Mouse (Mus musculus): ENCODE data around the gene Tedc1. TPM values are rescaled to one million over a fixed set of nuclear protein-coding genes. Genes with fewer than 3 reads are reported as not detected.
"Not testable (repeated sequence)": the region's sequence is repeated elsewhere in the genome, so short reads cannot be mapped to it uniquely, and the experiment has no call there.

Gene Tedc1
- total RNA-seq, 2 experiments from 2014 or later, result 2.0 to 2.5 TPM

DNA sequence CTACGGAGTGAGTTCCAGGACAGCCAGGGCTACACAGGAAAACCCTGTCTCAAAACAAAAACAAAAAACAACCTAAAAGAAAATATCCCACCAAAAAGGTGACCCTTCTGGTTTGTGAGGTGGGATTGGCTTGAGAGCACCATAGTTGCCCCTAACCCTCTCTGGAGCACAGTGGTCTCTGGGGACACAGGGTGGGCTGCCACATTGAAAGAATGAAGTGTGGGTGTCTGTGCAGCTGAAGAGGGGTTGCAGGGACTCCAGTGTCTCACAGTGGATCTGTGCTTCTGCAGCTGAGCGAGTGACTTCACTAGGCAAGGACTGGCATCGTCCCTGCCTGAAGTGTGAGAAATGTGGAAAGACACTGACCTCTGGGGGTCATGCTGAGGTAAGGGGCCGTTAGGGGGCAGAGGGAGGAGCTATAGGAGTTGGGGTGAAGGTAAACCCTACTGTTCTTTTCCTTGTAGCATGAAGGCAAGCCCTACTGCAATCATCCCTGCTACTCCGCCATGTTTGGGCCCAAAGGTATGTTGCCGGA is 3.2 kb upstream of the Tedc1 start:
- DNase-seq, result peak; percentile 5

DNA sequence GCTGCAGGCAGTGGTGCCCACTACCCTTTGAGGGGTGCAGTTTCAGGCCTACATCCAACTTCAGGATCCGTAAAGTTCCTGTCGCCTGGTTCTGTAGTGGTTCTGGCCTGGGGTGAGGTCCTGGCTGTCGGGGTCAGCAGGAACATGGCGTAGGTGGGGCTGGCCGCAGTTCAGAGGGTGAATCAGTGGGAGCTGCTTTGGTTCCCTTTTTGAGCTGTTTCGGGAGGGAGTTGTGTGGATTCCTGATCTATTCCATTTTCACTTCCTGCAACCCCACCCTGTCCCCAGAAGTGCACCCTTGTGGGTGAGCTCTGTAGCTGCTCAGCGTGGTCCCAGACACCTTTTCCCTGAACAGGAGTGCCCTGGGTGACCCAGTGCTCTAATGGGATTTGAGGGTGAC is 2.2 kb upstream of the Tedc1 start:
- peak; percentile 11 for DNase-seq

DNA sequence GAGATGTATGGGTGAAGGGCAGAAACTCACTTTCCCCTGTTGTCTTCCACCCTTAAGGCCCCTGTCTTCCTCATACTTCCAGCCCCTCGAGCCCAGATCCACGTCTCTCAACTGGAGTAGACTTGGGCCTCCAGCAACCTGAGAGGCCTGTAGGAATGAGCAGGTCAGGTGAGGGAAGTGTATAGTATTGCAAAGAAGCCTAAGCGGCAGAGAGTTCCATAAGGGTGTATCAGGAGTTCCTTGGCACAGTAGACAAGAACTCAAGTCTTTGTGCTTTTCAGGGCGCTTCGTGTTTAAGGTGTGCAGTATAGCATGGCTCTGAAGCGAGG is 1.5 kb upstream of the Tedc1 start:
- DNase-seq, result no peak

DNA sequence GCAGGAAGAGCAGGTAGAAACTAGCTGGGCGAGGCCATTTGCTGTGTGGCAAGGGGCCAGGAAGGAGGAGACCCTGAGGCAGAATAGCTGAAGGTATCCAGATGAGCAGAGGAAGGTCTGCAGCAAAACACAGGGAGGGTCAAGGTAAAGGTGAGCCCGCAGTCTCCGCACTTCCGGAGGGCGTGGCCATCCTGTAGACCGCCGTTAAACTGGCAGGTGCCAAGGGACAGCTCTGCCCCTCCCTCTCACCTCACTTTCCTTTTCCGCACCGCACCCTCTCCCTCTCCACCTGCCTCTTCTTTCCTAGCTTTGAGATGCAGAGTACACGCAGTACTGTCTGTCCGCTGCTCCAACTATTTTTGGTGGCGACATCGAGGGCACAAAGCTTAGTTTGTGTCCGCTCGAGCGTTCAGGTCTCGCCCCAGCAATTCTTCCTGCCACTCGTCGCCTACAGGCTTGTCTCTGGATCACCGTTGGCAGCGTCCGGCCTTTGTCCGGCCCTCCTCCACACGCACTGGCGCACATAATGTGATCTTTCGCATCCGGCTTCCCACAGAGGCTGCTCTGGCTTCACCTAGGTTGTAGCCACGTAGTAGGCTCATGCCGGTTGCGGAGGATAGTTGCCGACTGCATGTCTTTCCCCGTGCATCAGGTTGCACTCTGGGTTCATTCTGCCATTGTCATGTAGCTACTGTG is 997 bp upstream of the Tedc1 start:
- DNase-seq, result peak; percentile 36

DNA sequence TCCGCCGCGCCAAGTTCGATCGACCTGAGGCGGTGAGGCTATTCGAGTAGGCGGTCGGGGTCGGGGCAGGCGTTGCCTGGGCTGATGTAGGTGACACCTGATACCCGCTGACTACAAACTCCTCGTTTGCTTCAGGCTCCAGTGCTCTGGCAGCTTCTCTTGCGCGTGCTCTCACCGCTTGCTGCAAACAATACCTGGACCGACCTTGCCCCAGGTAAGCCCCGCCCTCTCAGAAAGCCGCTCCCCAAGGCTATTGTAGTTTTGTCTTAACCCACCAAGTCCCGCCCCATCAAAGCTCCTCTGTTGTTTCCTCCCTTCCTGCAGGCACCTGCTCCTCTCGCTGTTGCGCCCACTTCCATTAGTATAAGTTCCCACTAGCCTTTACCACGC is 314 bp downstream of the Tedc1 start:
- DNase-seq, result no peak

DNA sequence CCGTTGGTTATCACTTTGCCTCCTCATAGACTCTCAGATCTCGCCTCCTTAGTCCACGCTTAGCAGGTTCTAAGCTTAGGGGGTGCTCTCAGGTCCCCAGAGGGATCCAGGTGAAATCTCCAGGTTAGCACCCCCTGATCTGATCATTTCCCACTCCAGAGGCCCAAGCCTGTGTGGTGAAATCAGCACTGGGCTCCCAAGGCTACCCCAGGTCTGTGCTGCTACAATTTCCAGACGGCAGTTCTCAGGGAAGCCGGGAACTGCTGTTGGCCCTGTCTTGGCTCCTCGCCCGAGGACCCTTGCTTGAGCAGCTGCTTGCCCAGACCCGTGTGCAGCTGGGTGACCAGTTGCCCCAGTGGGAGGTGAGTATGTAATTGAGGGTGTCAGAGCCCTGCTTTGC is 781 bp downstream of the Tedc1 start:
- no peak for DNase-seq

DNA sequence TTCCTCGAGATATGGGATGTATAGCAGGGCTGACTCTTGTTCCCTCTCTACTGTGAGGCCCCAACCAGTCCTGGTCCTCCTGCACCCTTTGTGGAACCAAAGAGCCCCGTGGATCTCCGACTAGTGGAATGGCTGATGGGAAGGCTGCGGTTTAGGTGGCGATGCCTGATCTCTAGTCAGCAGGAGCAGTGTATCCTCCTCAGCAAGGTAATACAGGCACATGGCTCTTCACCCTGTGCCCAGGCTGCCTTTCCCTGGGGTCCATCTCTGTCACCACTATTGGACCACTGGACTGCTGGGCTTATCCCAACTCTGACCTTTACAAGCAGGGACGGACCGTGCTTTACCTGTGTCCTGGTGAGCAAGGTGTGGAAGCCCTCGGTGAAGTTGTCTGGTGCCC is 1.3 kb downstream of the Tedc1 start:
- no peak for DNase-seq

DNA sequence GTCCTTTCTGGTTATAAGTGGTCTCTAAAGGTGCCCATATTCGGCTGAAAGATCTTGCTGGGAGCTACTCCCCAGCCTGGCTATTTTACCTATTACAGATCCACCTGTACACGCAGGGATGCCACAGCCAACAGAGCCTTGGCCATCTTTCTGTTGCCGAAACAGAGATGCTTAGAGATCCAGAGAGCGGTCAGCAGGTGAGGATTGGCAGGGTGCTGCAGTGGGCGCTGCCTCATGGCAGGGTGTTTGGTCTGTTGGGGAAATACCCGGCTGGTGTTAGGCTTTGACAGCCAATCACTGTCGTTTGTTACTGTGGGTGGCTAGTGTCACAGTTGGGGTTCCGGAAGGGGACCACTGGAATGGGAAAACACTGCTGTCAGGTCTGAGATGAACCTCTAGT is 1.8 kb downstream of the Tedc1 start:
- DNase-seq, result no peak

DNA sequence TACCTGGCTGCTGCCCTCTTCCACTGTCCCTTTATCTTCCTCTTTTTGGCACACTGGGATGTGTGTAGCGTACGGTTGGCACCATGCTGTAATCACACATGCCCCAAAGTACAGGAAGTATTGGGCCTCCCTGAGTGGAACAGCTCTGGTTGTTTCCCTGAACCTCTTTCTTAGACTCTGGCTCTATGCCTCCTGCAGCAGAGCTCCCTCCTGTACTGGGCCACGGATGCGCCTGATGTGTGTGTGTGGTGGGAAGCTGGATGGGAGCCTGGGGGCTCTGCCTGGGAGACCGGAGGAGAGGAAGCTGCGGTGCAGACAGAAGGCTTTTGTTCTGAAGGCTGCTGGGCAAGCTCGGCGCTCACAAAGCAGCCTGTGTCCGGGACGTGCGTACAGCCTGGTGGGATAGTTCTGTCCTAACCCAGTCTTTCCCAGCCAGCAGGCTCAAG is 7.4 kb downstream of the Tedc1 start:
- DNase-seq, result no peak

DNA sequence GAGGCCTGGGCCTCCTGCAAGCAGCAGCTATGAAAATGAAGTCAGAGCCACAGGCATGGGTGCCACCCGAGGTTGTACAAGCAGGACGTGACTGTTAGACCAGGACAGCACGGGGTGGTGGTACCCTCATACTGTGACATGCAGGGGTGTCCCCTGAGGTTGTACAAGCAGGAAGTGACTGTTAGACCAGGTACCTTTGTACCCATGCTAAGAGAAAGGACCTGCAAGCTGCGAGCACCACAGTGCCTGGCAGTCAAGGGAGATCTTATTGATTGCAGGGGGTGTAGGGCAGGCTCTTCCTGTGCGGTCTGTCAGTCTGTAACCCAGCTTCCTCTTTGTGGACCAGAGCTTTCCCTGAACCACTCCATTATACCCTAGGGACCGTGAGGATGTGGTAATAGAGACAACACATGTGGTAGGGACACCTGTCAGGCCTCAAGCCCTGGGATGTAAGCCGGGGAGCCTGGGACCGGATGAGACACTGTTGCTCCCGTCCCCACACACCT is 11.9 kb downstream of the Tedc1 start:
- no peak for DNase-seq

DNA sequence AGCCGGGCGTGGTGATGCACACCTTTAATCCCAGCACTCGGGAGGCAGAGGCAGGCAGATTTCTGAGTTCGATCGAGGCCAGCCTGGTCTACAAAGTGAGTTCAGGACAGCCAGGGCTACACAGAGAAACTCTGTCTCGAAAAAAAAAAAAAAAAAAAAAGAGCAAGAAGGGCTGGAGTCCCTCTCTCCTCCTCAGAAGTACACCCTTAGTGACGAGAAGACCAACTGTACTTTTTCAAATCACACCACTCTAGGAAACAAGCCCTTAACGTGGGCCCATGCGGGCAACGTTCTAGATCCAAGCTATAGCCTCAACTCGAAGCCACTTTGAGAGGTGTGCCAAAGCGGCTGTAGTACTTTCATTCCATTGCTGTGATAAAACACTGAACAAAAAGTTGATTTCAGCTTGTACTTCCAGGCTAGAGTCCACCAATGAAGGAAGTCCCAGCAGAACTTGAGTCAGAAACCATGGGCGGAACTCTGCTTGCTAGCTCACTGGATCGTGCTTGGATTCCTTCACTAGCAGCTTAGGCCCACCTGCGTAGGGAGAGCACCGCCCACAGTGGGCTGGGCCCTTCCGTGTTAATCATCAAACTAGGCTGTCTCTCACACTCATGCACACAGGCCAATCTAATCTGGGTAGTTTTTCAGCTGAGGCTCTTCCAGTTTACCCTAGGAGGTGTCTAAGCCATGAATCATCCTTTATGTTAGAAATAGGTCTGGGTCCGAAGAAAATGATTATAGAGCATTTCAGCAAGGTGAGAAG is 20.9 kb downstream of the Tedc1 start:
- DNase-seq, result no peak

DNA sequence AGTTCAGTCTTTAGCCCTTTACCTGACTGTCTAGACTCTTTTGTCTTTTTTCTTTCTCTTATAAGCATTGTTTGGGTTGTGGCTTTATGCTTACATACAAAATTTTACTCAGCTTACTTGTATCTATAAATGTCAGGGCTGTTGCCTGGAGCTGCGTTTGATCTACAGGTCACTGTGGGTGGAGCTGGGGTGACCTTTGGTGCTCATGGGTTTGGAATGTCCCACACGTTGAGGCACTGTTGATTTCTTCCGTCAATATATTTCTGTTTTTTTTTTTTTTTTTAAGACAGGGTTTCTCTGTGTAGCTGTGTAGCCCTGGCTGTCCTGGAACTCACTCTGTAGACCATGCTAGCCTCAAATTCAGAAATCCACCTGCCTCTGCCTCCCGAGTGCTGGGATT is 24.8 kb downstream of the Tedc1 start:
- no peak for DNase-seq

DNA sequence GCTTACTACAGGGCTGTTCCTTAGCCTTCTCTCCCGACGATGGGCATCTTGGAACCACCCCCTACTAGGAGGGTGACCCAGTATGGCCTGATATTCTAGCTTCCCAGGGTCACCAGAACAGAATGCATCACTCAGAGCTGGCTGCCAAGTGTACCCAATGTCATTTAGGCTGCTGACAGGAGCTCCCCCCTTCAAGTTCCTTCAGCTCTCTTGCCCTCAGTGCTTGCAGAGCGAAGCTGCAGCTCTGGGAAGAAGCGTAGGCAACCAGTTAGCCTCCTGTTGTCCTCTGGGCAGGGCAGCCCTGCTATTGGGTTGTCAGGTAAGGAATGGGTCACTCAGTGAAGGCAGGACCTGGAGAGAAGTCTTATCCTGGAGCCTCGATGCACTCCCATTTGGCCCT is 28.7 kb downstream of the Tedc1 start:
- no peak for DNase-seq

DNA sequence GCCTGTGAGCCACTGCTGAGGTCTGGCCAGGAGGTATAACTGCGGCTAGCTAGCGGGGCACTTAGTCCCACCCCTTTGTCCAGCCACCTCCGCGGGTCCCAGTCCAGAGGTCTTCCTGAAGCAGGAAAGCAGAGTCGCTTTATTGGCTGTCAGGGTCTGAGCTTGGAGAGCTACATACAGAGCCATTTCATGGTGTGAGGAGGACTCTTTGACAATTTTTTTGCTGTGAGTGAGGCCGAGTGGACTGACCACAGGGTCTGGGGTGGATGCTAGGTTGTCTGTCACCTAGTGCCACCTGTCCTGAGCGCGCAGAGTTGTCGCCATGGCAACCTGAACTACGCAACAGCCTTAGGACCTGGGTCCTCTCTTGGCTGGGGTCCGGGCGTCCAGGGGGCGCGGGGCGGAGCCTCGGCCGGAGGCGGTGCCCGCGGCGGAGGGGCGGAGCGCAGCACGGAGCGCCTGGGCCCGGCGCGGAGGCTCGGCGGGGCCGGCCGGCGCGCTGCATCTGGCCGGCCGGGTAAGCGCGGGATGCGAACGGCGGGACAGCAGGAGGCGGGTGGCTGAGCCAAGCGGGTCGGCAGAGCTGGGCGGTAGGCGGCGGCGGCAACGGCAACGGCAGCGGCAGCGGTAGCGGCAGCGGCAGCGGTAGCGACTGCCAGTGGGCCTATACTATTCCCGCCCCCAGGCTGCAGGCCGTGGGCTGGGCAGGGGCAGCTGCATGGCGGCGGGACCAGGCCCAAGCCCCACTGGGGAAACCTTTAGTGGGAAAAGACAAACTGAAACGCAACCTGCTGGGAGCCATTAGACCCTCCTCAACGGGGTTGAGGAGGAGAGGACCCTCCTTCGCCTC is 29.4 kb downstream of the Tedc1 start, which contains the start of gene Tmem121:
Tmem121 (plus strand) TSS at position 489 of the 850 bp plus-strand sequence.
- DNase-seq, result peak; percentile 23

DNA sequence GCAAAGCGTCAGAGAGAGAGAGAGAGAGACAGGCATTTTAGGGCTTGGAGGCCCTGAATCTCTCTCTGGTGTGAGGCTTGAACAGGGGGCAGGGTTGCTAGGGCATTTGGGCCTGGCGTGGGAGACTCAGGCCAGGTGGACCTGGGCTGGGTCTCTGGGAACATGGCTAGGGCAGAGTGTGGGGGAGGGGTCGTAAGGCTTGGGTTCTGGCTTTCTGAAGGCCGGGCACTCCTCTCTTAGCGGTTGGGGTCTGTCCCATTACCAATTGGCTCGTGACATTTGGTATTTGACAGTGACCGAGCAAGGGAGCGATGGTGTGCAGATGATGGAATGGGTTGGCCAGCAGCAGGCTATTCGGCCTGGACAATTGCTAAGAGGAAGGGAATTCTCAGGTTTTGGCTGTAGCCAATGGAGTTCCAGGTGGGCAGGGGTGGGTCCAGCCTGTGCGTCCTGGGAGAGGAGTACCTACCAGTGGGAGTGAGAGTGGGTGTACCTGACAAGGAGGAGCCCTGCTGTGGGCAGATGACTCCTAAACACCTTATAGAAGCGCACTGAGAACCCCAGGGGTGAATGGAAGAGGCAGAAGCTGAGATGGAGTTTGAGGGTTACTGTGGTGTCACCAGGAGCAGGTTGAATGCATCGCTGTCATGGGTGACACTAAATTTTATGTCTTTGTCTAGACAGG is 30.2 kb downstream of the Tedc1 start:
- DNase-seq, result no peak

DNA sequence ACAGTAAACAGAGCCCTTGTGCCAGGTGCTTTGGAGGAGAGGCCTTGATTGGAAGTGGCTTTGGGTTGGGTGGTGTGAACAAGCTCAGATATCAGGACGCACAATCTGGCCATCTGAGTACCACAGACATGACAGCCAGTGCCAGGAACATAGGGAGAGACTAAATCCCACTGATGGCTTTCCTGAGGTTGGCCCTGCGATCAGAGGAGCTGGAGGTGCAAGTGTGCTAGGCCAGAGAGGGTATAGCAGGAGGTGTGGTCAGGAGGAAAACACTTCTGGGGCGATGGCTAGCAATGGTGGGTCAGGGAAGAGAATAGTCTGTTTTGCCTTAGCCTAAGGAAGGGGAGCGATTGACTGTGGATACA is 30.8 kb downstream of the Tedc1 start:
- no peak for DNase-seq

DNA sequence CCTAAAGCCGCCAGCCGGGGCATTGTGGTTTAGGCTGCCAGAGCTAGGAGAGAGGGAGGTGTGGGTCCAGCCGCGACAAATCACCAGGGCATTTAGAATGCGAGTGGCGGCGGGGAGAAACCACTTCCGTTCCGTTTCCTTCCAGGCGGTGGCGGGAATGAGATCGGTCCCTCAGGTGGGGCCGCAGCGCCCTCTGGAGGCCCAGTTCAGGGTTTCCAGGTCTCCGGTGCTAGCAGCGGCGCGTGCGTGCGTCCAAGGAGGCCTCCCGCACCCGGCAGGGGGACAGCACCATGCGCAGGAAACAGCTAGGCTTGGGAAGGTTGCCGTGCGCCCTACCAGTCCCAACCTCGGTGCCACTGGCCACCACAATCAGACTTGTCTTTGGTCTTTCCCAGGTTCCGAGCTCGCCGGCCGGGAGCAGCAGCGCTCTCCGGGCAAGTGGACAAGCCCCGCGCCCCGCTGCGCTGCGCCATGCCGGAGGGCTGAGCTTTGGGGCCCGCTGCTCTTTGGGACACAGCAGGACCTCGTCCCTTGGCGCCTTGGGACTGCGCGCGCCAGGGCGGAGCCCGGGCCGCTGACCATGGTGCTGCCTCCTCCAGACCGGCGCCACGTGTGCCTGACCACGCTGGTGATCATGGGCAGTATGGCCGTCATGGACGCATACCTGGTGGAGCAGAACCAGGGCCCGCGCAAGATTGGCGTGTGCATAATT is 31.5 kb downstream of the Tedc1 start:
- peak; percentile 82 for DNase-seq

DNA sequence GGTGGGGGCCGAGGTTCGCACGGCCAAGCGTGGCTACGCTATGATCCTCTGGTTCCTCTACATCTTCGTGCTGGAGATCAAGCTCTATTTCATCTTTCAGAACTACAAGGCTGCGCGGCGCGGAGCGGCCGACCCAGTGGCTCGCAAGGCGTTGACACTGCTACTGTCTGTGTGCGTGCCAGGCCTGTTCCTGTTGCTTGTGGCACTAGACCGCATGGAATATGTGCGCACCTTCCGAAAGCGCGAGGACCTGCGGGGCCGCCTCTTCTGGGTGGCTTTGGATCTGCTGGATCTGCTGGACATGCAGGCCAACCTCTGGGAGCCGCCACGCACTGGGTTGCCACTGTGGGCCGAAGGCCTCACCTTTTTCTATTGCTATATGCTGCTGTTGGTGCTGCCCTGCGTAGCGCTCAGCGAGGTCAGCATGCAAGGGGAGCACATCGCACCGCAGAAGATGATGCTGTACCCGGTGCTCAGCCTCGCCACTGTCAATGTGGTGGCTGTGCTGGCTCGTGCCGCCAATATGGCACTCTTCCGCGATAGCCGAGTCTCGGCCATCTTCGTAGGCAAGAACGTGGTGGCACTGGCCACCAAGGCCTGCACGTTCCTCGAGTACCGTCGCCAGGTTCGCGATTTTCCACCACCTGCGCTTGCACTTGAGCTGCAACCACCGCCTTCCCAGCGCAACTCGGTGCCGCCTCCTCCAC is 32.3 kb downstream of the Tedc1 start:
- DNase-seq, result no peak

DNA sequence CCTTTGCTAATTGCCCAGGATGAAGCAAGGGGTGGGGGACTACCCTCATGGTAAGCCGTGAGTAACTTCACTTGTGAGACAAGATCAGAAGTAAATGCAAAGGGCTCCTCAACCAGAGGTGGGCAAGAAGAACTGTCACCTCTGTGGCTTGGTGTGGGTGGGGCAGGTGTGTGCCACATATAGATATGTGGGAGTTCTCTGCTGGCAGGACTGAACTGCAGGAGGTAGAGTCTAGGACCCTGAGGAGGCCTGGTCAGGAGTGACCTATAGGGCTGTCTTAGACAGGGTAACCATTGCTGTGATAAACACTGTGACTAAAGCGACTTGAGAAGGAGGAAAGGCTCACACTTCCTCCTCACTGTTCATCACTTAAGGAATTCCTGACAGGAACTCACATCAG is 37.2 kb downstream of the Tedc1 start:
- DNase-seq, result no peak

DNA sequence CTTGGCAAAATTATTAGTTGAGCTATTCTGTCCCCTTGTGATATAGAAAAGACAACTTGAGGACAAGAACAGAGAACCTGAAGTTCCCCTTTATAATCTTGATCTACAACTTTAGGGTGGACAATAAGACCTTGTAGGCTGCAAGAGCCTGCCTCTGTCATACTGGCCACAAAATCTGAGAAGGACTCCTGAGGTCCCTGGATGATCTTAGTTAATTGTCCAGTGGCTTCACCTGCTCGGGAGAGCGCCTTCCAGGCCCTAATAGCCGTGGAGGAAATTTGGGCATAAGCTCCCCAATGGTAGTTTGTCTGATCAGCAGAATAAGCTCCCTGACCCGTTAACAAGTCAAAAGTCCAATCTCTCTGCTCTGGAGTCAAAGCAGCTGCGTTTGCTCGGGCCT is 42.9 kb downstream of the Tedc1 start:
- not testable (repeated sequence) for DNase-seq

DNA sequence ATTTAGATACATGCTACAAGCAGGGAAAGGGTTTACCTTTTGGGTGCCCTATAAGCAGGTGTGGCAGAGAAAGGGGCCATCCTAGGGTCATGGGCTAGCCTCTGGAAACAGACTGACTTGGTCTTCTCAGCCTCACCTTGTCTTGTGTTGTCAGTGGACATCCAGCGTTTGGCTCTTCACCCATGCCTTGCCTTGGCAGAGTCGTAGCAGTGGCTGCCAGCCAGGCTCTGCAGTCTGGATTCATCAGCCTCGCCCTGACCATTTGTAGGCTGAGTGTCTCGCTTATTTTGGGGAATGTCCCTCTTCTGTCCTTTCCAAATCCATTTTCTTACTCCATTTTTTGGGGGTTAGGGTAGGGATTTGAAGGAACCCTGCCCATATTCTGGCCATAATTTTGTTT is 45.1 kb downstream of the Tedc1 start:
- no peak for DNase-seq
